Mouse (Mus musculus): ENCODE results near the gene Dnaic1.

GRCm38 (mm10) chr4:41522136-41522535 is 47.4 kb upstream of the Dnaic1 start:
- TF ChIP-seq POLR2A (IDR thresholded peaks at IDR 0.05; ENCODE audit: borderline replicate concordance, extremely low read depth, low read depth, low read length) (no peak), CTCF (IDR thresholded peaks at IDR 0.05; ENCODE audit: insufficient read depth, low read length) (no peak)

Data from lung, adult 2 months (tissue).